Mouse (Mus musculus) lung, adult 18-20 months (tissue): ENCODE results near the gene Pttg1ip.

Source experiments
- DNase-seq, 2 experiments: peaks; one replicate each; pipeline ENCODE4 v3.0.0; 2022; ENCODE audit warnings: mixed read lengths in 2 of 2

Gene Pttg1ip

DNA sequence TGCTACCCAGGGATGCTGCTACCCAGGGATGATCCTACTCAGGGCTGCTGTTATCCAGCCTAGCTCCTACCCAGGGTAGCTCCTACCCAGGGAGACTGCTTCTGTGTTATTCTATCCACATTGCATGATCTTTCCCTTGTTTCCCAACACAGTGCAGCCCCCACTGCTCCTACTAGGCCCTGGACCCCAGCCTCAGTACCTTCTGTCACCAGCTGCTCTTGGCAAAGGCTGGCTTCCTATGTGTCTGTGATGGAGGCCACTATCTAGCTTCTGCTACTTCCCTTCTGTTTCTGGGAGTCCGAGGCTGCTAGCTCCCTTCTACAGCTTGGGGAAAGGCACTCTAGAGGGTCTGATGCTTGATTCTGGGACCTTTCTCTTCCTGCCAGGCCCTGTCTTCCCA, 65.9 kb downstream of the Pttg1ip start:
- DNase-seq, result no peak

DNA sequence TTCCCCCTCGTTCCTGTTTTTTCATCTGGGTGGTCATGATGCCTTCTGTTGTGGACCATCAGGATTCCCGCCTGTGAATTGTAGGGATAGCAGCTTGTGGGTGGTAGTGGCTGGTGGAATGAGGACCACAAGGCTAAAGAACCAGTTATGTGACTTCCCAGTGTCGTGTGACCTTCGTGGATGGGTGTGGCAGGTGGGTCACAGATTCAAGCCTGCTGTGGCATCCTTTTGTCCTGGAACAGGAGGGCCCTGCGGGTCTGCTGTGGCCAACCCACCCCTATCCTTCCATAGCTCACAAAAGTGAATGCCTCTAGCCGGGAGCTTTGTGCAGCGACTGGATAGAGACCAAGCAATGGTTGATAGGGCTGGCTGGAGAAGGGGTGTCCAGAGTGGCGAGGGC, 66.4 kb downstream of the Pttg1ip start:
- DNase-seq, result no peak
